Mouse (Mus musculus) cerebellum, postnatal 25 days (tissue): Measurements from ENCODE around the gene Il1f6.
A peak's percentile ranks its signal among the peaks of the same experiment; 100 is the strongest.
"Not testable (repeated sequence)": the region's sequence is repeated elsewhere in the genome, so short reads cannot be mapped to it uniquely, and the experiment has no call there.

ENCODE experiments used
- DNase-seq, 2 experiments: peaks; one replicate each; pipeline ENCODE4 v3.0.0; 2021; ENCODE audit warnings: mixed read lengths in 2 of 2

Gene Il1f6

GRCm38 (mm10) chr2:24215118-24215517, at the start of gene Il1f6:
TSS of gene Il1f6 (plus strand) at chr2:24215418.
- no peak for DNase-seq

- DNase-seq: peak; percentile 8 to 36
These were observed 33.4 kb upstream of the Il1f6 start for GRCm38 (mm10) chr2:24181683-24182331.

GRCm38 (mm10) chr2:24182423-24183147, 32.6 kb upstream of the Il1f6 start:
- DNase-seq: peak in 1 of 2 experiments; percentile 7

GRCm38 (mm10) chr2:24184092-24184491, 31.1 kb upstream of the Il1f6 start:
- DNase-seq: not testable (repeated sequence)

GRCm38 (mm10) chr2:24186176-24186575, 29.0 kb upstream of the Il1f6 start, which contains the start of gene Il1f9:
TSS of gene Il1f9 (plus strand) at chr2:24186476.
- no peak for DNase-seq

- DNase-seq: no peak
These were observed 27.6 kb upstream of the Il1f6 start for GRCm38 (mm10) chr2:24187585-24187984.

- DNase-seq: no peak
These were observed 27.0 kb upstream of the Il1f6 start for GRCm38 (mm10) chr2:24188189-24188588.

GRCm38 (mm10) chr2:24227191-24227590, 12.0 kb downstream of the Il1f6 start:
- no peak for DNase-seq

- DNase-seq: no peak
These were observed 52.3 kb downstream of the Il1f6 start for GRCm38 (mm10) chr2:24267503-24267902.

- DNase-seq: no peak
These were observed 58.4 kb downstream of the Il1f6 start for GRCm38 (mm10) chr2:24273619-24274018.

- DNase-seq: no peak
These were observed 59.9 kb downstream of the Il1f6 start for GRCm38 (mm10) chr2:24275146-24275545.
